Mouse (Mus musculus) spleen, postnatal 10 days (tissue): Measurements from ENCODE around the gene Kank3.
"Not testable (repeated sequence)": the region's sequence is repeated elsewhere in the genome, so short reads cannot be mapped to it uniquely, and the experiment has no call there.

Experiments used
- DNase-seq, 2 experiments: peaks; one replicate each; pipeline ENCODE4 v3.0.0; 2021 to 2022; ENCODE audit warnings: low spot score in 2 of 2

The Kank3 gene

GRCm38 (mm10) chr17:33807181-33807888, 3.0 kb upstream of the Kank3 start:
- no peak for DNase-seq

DNA sequence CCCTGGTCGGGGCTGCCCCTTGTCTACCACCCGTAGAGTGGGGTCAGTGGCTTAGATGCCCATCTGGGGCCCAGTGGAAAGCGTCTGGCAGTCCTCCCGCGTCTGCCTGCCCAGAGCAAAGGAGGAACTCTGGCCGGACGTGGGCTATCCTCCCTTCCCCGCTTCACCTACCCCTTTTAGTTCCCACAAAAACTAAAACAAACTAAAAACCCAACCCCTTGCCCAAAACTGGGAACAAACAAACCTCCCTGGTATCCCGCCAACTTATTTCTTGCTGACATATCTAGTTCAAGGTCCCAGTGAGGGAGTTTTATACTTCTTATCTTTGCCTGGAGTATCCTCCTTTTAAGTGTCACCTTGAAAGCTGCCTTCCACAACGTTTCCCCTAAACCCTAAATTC, 2.1 kb upstream of the Kank3 start:
- DNase-seq: no peak

DNA sequence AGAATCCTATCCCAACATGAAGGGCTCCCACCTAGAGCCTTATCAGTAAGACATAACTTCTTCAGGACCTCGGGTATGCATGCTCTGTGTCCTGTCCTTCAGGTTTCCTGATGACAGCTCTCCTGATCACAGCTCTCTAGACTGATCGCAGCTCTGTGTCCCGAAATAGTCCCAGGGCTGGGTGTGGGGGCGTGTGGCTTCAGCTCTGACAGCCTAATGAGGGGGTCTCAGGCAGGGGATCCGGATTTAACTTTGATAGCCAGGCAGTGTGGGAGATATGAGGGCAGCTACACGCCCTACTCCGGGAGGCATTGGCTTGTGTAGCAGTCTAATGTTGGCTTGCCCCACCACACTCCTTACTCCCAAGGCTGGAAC, 810 bp downstream of the Kank3 start:
- DNase-seq: no peak

- DNase-seq: no peak
Measured at GRCm38 (mm10) chr17:33812475-33812874, 2.2 kb downstream of the Kank3 start.

GRCm38 (mm10) chr17:33812990-33813389, 2.7 kb downstream of the Kank3 start:
- DNase-seq: no peak

DNA sequence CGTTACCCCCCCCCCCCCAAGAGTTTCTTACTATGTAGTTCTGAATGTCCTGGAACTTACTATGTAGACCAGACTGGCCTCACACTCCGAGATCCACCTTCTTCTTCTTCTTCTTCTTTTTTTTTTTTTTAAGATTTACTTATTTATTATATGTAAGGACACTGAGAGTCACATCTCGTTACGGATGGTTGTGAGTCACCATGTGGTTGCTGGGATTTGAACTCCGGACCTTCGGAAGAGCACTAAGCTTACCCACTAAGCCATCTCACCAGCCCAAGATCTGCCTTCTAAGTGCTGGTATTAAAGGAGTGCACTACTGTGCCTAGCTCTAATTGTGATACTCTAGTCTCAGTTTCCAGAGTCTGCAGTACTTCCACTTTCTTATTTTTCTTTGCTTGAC, 5.1 kb downstream of the Kank3 start:
- DNase-seq: no peak

- DNase-seq: no peak
Measured at GRCm38 (mm10) chr17:33816612-33817011, 6.3 kb downstream of the Kank3 start.

DNA sequence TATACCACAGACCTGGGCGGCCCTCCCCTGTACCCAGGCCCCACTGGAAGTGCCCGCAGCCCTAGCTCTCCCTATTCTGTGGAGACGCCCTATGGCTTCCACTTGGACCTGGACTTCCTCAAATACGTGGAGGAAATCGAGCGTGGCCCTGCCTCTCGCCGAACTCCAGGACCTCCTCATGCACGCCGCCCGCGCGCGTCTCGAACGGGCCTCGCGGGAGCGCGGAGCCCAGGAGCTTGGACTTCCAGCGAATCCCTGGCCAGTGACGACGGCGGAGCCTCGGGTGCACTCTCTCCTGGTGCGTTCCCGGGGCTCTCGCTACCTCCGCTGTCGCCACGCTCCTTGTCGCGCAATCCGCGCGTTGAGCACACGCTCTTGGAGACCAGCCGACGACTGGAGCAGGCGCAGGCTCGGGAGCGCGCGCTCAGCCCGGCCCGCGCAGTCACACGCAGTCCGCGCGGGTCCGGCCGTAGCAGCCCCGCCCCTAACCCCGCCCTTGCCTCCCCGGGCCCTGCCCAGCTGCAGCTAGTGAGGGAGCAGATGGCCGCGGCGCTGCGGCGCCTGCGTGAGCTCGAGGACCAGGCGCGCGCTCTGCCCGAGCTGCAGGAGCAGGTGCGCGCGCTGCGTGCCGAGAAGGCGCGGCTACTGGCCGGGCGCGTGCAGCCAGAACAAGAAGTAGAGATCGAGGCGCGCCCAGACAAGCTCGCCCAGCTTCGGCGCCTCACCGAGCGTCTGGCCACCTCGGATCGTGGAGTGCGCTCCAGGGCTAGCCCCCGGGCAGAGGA, 7.1 kb downstream of the Kank3 start:
- DNase-seq: peak; percentile 71 to 90

DNA sequence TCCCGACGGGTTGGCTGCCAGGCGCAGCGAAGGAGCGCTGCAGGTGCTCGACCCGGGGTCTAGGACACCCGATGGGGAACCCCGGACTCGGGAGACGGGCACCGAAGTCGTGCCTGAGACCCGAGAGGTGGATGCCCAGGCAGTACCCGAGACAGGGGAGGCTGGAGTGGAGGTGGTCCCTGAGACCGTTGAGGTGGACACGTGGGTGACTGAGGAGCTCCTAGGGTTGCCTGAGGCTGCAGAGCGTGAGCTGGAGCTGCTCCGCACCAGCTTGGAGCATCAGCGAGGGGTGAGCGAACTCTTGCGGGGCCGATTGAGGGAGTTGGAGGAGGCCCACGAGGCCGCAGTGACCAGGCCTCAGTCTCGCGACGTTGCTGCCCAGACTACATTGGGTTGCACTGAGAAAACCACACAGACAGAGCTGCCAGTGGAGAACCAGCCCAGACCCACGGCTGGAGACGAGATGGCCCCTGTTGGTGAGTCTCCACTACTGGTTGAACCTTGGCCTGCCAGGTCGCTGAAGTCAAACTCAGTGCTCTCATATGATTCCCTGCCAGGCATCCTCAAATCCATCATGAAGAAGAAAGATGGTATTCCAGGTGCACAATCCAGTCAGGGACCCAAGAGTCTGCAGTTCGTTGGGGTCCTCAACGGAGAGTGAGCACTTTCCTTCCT, 7.8 kb downstream of the Kank3 start:
- no peak for DNase-seq

DNA sequence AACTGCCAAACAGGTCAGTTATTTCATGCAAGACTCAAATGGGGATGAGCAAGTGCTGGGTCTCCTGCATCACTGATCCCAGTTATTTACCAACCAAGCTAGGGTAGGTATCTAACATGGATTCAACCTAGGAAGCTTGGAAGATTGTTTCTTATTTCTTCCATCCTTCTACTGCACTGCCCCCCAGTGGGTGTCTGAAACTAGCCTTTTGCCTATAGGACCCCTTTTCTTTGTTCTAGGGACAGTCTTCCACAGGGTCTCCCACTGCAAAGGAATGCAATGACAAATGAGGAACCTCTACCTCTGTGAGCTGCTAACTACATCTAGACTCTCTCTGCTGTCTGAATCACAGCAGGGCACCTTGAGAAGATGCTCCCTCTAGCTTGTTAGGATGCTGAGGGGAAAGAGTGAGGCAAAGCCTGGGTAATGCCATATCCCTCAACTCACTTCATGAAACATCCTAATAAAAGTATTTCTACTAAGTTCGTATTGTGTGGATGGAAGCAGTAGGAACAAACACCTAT, 12.2 kb downstream of the Kank3 start:
- DNase-seq: no peak

DNA sequence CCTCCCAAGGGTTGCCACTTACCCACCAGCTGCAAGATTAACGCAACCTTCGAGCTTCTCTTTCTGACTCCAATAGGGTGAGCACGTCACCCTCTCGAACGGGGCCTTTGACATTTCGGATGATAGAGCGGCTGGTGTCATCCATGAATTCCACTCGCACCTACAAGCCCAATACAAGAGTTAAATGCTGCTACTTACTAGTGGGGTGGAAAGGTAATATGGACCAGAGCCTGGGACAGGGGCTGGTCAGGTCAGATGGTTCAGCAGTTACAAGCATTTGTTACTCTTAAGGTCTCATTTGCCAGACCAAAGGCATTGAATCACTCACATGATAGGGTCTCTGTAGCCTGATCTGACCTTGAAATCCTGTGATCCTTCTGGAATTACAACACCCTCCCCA, 12.9 kb downstream of the Kank3 start:
- DNase-seq: not testable (repeated sequence)

DNA sequence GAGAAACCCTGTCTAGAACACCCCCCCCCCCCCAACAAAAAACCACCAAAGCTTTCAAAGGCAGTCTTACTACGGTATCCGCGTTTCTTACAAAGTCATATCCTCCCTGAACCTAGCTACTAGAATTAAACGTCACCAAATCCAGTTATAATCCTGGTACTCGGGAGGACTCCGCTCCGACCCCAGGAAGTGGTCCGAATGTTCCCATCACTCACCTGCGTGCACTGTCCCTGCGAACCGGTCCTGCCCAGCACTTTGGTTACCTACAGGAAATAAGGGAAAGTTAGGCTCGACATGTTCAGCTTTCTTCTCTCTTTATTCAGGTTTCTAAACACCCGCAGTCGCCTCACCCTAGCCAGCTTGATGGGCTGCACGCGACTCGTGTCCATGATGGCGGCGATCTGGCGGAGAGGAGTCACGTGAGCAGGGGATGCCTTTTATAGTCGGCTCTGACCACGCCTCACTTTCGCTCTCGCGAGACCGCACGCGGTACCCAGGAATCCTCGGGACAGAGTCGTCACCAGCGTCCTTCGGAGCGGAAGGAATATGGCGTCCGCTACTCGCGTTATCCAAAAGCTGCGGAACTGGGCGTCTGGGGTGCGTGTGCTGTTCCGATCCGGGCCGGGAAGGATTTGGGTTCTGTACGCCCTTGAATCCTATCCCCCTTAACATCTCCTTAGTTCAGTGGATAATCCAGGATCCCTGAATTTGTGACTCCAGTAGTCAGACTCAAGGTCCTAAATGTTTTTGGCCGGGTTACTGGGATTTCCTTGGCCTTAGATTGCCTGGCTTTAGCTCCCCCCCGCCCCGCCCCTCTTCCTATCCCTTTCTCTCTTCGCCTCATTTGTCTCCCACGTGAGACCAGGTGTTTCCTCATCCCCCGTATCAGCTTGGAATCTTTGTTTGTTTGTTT, 14.0 kb downstream of the Kank3 start, which contains the start of the genes Rps28 and Ndufa7:
TSS of gene Rps28 (minus strand) at position 479 of the 913 bp plus-strand sequence.
TSS of gene Ndufa7 (plus strand) at position 489 of the 913 bp plus-strand sequence.
- DNase-seq: peak; percentile 98 to 99

DNA sequence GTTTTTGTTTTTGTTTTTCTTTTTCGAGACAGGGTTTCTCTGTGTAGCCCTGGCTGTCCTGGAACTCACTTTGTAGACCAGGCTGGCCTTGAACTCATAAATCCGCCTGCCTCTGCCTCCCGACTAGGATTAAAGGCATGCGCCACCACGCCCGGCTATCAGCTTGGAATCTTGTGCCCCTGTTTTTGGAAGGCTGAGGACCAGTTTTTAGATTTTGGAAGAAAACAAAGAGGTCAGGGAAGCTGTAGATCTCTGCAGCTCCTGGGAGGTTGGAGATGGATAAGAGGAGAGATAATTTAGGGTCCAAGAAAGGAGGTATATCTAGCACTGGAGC, 14.6 kb downstream of the Kank3 start:
- not testable (repeated sequence) for DNase-seq

DNA sequence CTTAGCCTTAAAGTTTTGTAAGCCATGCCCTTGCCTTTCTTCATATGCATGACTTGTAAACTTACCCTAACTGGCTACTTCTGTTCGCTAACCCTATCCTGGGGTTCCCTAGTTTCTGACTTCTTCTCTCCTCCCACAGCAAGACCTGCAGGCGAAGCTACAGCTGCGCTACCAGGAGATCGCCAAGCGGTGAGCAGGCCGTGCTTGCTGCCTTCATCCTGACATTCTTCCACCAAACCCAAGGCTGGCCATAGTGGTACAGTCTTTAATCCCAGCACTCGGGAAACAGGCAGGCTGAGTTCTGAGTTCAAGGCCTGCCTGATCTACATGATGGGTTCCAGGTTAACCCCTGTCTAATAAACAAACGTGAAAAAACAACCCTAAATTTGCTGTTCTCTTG, 15.1 kb downstream of the Kank3 start:
- no peak for DNase-seq

DNA sequence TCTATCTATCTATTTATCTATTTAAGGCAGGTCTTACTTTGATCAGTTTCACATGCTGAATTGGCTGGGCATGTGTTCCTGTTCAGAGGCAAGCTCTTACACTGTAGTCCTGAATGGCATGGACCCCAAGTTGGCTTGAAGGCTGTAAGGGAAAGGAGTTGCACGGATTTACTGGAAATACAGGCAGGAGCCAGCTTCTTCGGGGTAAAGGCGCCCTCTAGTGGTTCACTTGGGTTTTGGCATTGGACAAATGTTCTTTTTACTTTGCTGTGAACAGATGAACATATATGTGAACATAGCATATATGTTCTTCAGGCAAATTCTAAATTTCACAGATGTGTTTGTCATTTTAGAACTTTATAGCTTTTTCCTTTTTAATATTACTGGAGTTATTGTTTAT, 16.5 kb downstream of the Kank3 start:
- peak; percentile 52 to 76 for DNase-seq

- DNase-seq: no peak
Measured at GRCm38 (mm10) chr17:33828892-33829291, 18.6 kb downstream of the Kank3 start.

DNA sequence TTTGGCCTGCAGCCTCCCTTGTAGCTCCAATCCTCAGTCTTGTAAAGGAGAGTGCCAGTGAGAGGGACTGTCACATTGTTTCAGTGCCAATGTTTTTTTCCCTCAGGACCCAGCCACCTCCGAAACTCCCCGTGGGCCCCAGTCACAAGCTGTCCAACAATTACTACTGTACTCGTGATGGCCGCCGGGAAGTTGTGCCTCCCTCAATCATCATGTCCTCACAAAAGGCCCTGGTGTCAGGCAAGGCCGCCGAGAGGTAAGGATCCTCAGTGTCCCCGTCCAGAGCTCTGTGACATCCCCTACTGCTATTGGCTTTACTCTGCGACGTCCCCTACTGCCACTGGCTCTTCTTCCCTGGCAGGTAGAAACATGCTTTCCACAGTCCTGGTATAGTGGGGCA, 19.2 kb downstream of the Kank3 start:
- DNase-seq: no peak

DNA sequence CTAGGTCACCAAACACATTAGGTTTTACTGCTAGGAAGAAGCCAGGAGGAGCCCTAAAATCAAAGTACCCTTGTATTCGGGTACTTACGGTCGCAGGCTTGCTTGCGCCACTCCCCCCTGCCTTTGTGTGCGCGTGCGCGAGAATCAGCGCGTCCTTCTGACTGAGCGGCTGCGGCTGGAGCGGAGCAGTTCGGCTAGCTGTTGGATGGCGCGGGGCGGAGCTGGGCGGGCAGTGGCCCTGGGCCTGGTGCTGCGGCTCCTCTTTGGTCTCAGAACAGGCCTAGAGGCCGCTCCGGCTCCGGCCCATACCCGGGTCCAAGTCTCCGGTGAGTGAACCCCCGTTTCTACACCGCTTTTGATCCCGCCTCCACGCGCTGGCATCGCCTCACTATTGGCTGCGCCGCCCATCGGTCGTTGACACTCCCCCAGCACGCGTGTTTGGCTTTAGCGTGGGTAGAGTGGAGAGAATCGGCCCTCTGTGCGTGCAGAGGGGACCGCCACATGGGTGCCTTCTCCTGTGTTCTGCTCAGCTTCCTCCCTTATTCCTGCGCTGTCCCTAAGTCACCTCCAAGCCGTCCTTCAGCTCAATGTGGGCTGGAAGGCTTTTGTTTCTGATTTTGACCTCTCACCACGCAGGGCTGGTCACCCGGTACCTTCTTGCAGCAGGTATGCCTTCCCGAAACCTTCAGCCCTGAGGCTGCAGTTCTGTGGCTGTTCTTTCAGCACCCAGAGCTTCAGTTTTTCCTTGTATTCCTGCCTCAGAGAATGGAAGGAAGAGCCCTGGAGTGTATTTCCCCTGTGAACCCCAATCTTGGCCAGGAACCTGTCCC, 32.9 kb downstream of the Kank3 start, which contains the start of gene Cd320:
TSS of gene Cd320 (plus strand) at position 126 of the 830 bp plus-strand sequence.
- DNase-seq: peak; percentile 89 to 93

- no peak for DNase-seq
Measured at GRCm38 (mm10) chr17:33844196-33844595, 33.9 kb downstream of the Kank3 start.

GRCm38 (mm10) chr17:33848139-33848538, 37.8 kb downstream of the Kank3 start:
- no peak for DNase-seq
